Mouse (Mus musculus): ENCODE measurements around the gene Arhgef25. TPM values are rescaled to one million over a fixed set of nuclear protein-coding genes. Genes with fewer than 3 reads are reported as not detected.

The Arhgef25 gene
- polyA plus RNA-seq (2016; fragmentation: Nextera tagmentation; extraction: Ambion mirVana), result 26.9 and 29.6 TPM in 2 replicates

DNA sequence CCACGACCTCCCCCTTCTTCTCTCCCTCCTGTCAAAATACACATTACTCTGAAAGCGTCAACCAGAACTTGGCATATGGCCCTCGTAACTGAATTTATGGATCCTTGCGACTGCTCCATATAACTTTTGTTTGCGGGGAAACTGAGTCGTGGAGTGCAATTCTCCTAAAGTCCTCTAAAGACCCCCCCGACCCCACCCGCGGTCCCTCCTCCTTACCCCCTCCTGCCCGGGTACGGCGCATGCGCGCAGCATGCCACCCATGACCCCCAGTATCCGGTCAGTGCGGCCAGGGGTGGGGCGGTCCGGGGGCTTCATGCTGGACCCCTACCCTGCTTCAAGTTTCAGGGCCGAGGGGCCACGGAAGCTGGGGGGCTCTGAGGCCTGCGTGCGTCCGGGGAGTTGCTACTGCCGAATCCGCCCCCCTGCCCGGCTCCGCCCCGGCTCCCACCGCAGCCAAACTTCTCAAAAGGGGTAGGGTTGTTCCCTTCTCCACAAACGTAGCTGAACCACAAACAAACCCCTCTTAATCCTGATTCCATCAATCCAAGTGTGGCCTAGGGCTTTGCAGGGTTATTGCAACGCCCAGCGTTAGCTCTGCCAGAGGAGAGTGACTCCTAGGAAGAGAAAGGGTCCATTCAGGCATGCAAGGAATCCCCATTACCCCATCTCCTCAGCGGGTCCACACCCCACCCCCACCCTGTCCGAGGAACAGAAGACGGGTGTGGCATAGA, at the start of gene Arhgef25:
Gene Arhgef25, minus strand, starts transcription at position 433 of the 731 bp plus-strand sequence.
- Histone ChIP-seq H3K9me3 (no peaks in the 10 kb centered on the region), H3K27me3 (replicated peaks; ENCODE audit: low read depth, poor library complexity, severe bottlenecking) (peaks cover 7% of the 10 kb centered on the region), H3K4me3 (peak within 1 kb of the TSS; percentile 90), H3K27ac (replicated peaks) (peak within 1 kb of the TSS; percentile 97), H3K4me1 (peaks cover 79% of the 10 kb centered on the region), H3K36me3 (replicated peaks) (peaks cover 54% of the 10 kb centered on the region)
- 1% methylated on average over 35 of the region's 35 CpGs for WGBS
- DNase-seq (ENCODE audit: low spot score), result peak; percentile 77

DNA sequence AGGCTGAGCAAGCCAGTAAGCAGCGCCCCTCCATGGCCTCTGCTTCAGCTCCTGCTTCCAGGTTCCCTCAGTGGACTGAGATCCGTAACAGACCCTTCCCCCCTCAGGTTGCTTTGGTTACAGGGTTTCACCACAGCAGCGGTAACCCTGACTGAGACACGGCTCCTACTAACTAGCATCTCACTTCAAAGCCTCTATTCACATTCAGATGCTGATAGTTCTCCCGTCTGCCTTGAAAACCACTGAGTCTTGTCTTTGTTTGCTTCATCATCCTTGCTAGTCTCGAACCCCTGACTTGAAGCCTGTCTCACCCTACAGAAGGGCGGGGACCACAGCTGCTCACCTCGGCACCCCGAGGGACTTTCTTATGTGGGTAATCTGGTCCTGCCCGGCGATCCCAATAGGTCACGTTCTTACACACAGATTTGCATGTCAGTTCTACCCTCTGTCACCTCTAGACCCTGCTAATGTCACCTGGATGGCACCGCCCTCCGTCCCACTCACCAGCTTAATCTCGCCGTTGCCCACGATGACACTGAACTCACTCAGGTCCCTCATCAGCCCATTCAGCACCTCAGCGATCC, 48.5 kb upstream of the Arhgef25 start:
- no peaks in the 10 kb centered on the region for H3K9me3 ChIP-seq
- H3K27ac ChIP-seq (replicated peaks), result no peak overlapping the region
- peaks cover 38% of the 10 kb centered on the region for H3K36me3 ChIP-seq (replicated peaks)
- 71% methylated on average over 18 of the region's 18 CpGs for WGBS
- H3K4me3 ChIP-seq, result no peak overlapping the region
- DNase-seq (ENCODE audit: low spot score), result no peak
- H3K27me3 ChIP-seq (replicated peaks; ENCODE audit: low read depth, poor library complexity, severe bottlenecking), result peaks cover 26% of the 10 kb centered on the region
- H3K4me1 ChIP-seq, result peaks cover 28% of the 10 kb centered on the region

DNA sequence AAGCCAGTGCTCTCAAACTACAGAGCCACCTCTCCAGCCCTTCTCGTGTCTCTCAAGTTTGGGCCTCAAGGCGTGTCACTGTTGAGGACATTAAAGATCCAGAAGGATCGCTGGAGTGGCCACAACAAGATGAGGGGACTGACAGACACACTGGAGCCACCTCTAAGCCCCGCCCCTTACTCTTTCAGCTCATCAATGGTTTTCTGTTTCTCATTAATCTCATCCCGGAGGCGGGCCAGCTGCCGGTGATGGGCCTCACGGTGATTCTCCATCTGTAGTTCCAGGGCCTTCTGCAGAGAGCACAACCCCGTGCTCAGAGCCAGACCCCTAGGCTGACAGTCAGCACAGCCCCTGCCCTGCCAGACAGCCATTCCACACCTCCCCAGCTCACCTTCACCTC, 46.7 kb upstream of the Arhgef25 start:
- H3K27ac ChIP-seq (replicated peaks), result peak overlapping the region; percentile 14
- H3K9me3 ChIP-seq, result no peaks in the 10 kb centered on the region
- WGBS, result 26% methylated on average over 9 of the region's 9 CpGs
- H3K4me3 ChIP-seq, result peak overlapping the region; percentile 2
- DNase-seq (ENCODE audit: low spot score), result peak; percentile 60
- peaks cover 26% of the 10 kb centered on the region for H3K27me3 ChIP-seq (replicated peaks; ENCODE audit: low read depth, poor library complexity, severe bottlenecking)
- H3K36me3 ChIP-seq (replicated peaks), result peaks cover 24% of the 10 kb centered on the region
- H3K4me1 ChIP-seq, result peaks cover 30% of the 10 kb centered on the region

DNA sequence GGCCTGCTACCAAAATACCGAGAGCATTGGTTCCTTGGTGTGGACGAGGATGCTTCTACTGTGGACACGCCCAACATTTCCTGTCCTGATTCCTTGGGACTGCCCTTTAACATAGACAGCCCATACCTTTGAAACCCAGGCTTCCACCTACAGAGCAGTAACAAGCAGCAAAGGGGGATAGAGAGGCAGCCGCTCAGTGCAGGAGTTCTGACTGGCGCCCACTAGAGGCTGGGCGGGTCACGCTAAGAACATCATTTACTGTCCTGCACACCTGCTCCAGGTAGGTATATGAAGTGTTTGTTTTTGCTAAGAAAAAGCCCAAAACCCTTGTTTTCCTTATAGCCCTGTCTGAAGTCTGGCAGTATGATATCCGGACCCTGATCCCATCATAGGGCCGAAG, 43.3 kb upstream of the Arhgef25 start:
- Histone ChIP-seq H3K27me3 (replicated peaks; ENCODE audit: low read depth, poor library complexity, severe bottlenecking) (0 out of 2 replicates have a peak, but pooled peaks cover 19% of the 10 kb centered on the region), H3K27ac (replicated peaks) (no peak overlapping the region), H3K4me1 (peaks cover 23% of the 10 kb centered on the region), H3K36me3 (replicated peaks) (peaks cover 3% of the 10 kb centered on the region), H3K9me3 (no peaks in the 10 kb centered on the region), H3K4me3 (no peak overlapping the region)
- DNase-seq (ENCODE audit: low spot score), result no peak
- WGBS, result 75% methylated on average over 9 of the region's 9 CpGs

DNA sequence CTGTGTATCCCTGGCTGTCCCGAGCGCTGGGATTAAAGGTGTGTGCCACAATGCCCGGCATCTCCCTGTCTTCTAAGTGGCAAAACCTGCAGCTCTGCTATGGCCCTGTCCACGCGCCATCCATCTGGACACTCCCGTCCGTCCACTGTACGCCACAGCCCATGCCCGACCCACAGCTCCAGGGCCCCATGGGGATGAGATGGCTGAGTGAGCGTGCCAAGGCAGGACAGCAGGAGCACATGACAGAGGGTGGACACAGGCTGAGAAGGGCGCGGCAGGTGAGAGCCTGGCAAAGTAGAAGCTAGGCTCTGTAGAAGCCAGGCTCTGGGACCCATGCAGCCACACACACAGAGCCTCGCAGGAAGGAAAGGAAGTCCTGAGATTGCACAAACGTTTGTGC, 41.9 kb upstream of the Arhgef25 start:
- WGBS, result 83% methylated on average over 14 of the region's 14 CpGs
- no peaks in the 10 kb centered on the region; the same call in 1 of the 2 replicates for H3K36me3 ChIP-seq (replicated peaks)

DNA sequence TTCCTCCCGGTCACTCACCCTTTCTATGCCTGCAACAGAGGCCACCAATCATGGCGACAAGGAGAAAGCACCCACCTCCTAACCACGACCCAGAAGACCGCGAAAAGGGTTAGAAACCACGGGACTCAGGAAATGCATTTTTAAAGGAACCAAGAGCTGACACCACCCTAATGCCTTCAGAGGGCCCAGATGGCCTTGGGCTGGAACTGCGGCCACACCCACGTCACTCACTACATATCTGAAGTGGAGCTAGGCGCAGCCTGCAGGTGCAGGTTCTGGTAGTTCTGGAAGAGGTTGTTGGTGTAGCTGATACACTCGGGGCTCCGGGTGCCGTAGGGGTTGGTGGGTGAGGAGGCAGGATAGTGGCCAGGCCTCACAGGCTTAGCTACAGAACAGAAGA, 40.8 kb upstream of the Arhgef25 start:
- DNase-seq (ENCODE audit: low spot score), result no peak
- Histone ChIP-seq H3K9me3 (no peaks in the 10 kb centered on the region), H3K27me3 (replicated peaks; ENCODE audit: low read depth, poor library complexity, severe bottlenecking) (peaks cover 33% of the 10 kb centered on the region; the same call in 1 of the 2 replicates), H3K36me3 (replicated peaks) (no peaks in the 10 kb centered on the region; the same call in 1 of the 2 replicates), H3K4me3 (no peak overlapping the region), H3K4me1 (peaks cover 7% of the 10 kb centered on the region), H3K27ac (replicated peaks) (no peak overlapping the region)
- WGBS, result 86% methylated on average over 12 of the region's 12 CpGs

More for the DNA sequence above, 41.9 kb upstream of the Arhgef25 start:
- Histone ChIP-seq H3K4me3 (no peak overlapping the region), H3K9me3 (no peaks in the 10 kb centered on the region), H3K27ac (replicated peaks) (no peak overlapping the region), H3K4me1 (peaks cover 14% of the 10 kb centered on the region), H3K27me3 (replicated peaks; ENCODE audit: low read depth, poor library complexity, severe bottlenecking) (peaks cover 26% of the 10 kb centered on the region; the same call in 1 of the 2 replicates)
- no peak for DNase-seq (ENCODE audit: low spot score)

DNA sequence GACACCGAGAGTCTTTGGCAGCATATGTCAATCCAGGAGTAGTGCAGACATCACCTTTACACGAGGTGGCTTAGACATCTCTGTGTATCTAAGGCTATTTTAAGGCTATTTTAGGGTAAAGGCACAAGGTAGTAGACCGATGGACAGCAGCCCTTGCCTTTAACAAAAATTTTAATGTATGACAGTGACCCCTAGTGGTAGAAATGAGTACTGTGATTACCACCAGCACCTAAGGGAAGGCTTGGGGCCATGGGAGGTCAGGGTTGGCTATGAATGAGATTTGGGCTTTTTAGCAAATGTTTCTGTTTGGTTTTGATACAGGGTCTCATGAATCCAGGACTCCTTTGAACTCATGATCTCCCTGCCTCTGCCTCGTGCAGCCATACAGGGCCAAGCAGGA, 39.0 kb upstream of the Arhgef25 start:
- DNase-seq (ENCODE audit: low spot score), result peak; percentile 28
- peaks cover 31% of the 10 kb centered on the region; the same call in 1 of the 2 replicates for H3K27me3 ChIP-seq (replicated peaks; ENCODE audit: low read depth, poor library complexity, severe bottlenecking)
- H3K27ac ChIP-seq (replicated peaks), result no peak overlapping the region
- no peaks in the 10 kb centered on the region for H3K36me3 ChIP-seq (replicated peaks)
- peaks cover 11% of the 10 kb centered on the region for H3K4me1 ChIP-seq
- no peaks in the 10 kb centered on the region for H3K9me3 ChIP-seq
- 23% methylated on average over 4 of the region's 4 CpGs for WGBS
- H3K4me3 ChIP-seq, result no peak overlapping the region

DNA sequence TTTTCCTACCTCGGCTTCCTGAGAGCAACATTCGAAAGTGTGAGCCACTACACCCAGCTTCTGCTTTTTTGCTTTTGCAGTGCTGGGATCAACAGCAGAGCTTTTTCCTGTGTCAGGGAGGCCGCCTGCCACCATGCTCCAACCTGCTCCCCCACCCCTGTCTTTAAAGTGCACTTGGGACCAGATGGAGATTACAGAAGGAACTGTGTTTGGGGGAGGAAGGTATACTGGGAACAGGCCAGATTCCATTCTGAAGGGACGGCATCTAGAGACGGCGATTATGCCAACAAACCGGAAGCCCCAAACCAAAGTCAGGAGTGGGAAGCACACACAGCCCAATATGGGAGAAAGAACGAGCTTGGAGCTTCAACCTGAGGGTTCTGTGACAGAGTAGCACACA, 37.3 kb upstream of the Arhgef25 start:
- Histone ChIP-seq H3K4me1 (peaks cover 17% of the 10 kb centered on the region), H3K27me3 (replicated peaks; ENCODE audit: low read depth, poor library complexity, severe bottlenecking) (peaks cover 33% of the 10 kb centered on the region; the same call in 1 of the 2 replicates), H3K36me3 (replicated peaks) (no peaks in the 10 kb centered on the region), H3K4me3 (no peak overlapping the region), H3K27ac (replicated peaks) (no peak overlapping the region), H3K9me3 (no peaks in the 10 kb centered on the region)
- no peak for DNase-seq (ENCODE audit: low spot score)
- WGBS, result 85% methylated on average over 8 of the region's 8 CpGs

DNA sequence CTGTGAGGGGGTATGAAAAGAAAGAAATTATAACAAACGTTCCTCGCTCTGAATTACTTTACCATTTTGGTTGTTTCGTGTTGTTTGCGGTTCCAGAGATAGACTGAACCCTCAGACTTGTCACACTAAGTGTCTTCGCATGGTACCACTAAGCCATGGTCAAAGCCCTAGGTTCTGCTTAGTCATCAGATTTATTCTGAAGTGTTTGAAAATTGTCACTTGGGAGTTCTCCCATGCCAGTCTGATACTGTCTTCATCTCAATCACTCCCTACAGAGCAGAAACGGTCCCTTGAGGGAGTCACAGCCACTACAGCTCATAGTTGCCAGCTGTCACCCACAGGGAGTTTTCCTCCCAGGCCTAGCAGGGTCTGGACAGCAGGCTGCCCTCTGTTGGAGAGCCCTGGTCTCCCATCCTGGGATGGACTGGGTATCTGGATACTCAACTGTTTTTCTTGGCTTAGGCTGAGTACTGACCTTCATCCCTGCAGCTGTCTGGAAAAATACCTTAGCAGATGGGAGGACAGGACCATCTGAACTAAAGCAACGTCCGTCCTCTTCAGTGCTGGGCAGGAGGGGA, 36.5 kb upstream of the Arhgef25 start:
- H3K4me1 ChIP-seq, result peaks cover 13% of the 10 kb centered on the region
- peaks cover 33% of the 10 kb centered on the region; the same call in 1 of the 2 replicates for H3K27me3 ChIP-seq (replicated peaks; ENCODE audit: low read depth, poor library complexity, severe bottlenecking)
- DNase-seq (ENCODE audit: low spot score), result no peak
- H3K9me3 ChIP-seq, result no peaks in the 10 kb centered on the region
- WGBS, result 70% methylated on average over 8 of the region's 8 CpGs
- H3K4me3 ChIP-seq, result no peak overlapping the region
- H3K36me3 ChIP-seq (replicated peaks), result no peaks in the 10 kb centered on the region
- no peak overlapping the region for H3K27ac ChIP-seq (replicated peaks)

DNA sequence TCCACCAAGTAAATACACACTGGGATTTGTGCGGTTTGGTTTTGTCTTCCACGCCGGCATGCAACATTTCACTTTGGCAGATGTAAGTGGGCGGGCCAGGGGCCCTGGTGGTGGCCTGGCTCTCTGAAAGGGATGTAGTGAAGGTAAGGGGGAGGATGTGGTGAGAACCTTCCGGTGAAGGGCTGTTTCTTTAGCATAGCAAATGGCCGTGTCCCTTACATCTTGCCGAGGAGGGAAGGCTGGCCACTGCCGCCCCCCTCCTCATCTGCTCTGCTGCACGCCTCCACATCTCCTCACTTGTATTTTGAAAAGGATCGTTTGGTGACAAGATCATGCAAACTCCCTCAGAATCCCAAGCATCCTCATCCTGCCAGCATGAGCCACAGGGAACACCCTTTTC, 35.8 kb upstream of the Arhgef25 start:
- Histone ChIP-seq H3K4me1 (peaks cover 13% of the 10 kb centered on the region), H3K27me3 (replicated peaks; ENCODE audit: low read depth, poor library complexity, severe bottlenecking) (peaks cover 32% of the 10 kb centered on the region; the same call in 1 of the 2 replicates), H3K36me3 (replicated peaks) (no peaks in the 10 kb centered on the region), H3K27ac (replicated peaks) (no peak overlapping the region), H3K4me3 (no peak overlapping the region), H3K9me3 (no peaks in the 10 kb centered on the region)
- WGBS, result 30% methylated on average over 10 of the region's 10 CpGs
- no peak for DNase-seq (ENCODE audit: low spot score)

DNA sequence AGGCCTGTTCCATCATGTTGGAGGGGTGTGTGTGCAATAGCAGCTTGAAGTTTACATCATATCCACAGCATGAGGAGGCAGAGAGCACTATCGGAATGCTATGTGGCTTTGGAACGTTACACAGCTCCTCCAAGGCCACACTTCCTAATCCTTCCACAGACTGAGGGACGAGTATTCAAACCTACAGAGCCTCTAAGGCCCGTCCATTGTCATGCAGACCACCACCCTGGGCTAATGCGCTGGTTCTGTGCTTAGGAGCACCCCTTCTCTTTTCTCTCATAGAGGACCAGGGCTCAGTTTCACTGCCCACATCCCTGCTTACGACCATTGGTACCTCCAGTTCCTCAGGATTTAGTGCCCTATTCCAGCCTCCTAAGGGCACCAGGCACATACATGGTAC, 35.3 kb upstream of the Arhgef25 start:
- Histone ChIP-seq H3K27me3 (replicated peaks; ENCODE audit: low read depth, poor library complexity, severe bottlenecking) (peaks cover 28% of the 10 kb centered on the region; the same call in 1 of the 2 replicates), H3K4me1 (peaks cover 13% of the 10 kb centered on the region), H3K4me3 (no peak overlapping the region), H3K36me3 (replicated peaks) (no peaks in the 10 kb centered on the region), H3K27ac (replicated peaks) (no peak overlapping the region), H3K9me3 (no peaks in the 10 kb centered on the region)
- DNase-seq (ENCODE audit: low spot score), result no peak
- 30% methylated on average over 6 of the region's 6 CpGs for WGBS

DNA sequence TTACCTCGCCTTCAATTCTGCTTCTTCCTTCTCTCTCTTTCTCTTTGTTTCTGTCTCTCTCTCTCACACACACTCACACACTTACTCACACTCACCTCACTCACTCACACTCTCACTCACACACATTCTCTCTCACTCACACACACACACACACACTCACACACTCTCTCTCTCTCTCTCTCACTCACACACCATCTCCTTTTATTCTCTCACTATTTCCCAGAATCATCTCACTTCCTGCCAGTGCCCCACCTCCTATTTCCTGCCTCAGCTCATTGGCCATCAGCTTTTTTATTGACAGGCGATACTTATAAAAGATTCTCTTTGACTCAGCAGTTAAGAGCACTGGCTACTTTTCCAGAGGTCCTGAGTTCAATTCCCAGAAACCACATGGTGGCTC, 28.5 kb upstream of the Arhgef25 start:
- 90% methylated on average over 2 of the region's 2 CpGs for WGBS
- Histone ChIP-seq H3K27ac (replicated peaks) (no peak overlapping the region), H3K4me3 (no peak overlapping the region), H3K27me3 (replicated peaks; ENCODE audit: low read depth, poor library complexity, severe bottlenecking) (no peaks in the 10 kb centered on the region), H3K36me3 (replicated peaks) (no peaks in the 10 kb centered on the region), H3K9me3 (no peaks in the 10 kb centered on the region), H3K4me1 (0 out of 2 replicates have a peak, but pooled peaks cover 6% of the 10 kb centered on the region)
- DNase-seq (ENCODE audit: low spot score), result no peak

Measured in embryonic facial prominence, embryonic 10.5 days (tissue).